Mouse (Mus musculus): ENCODE data around the gene Sox11. TPM values are rescaled to one million over a fixed set of nuclear protein-coding genes. Genes with fewer than 3 reads are reported as not detected.

The Sox11 gene
- polyA plus RNA-seq, 1 experiment from 2014 or later, result 35.4 TPM

DNA sequence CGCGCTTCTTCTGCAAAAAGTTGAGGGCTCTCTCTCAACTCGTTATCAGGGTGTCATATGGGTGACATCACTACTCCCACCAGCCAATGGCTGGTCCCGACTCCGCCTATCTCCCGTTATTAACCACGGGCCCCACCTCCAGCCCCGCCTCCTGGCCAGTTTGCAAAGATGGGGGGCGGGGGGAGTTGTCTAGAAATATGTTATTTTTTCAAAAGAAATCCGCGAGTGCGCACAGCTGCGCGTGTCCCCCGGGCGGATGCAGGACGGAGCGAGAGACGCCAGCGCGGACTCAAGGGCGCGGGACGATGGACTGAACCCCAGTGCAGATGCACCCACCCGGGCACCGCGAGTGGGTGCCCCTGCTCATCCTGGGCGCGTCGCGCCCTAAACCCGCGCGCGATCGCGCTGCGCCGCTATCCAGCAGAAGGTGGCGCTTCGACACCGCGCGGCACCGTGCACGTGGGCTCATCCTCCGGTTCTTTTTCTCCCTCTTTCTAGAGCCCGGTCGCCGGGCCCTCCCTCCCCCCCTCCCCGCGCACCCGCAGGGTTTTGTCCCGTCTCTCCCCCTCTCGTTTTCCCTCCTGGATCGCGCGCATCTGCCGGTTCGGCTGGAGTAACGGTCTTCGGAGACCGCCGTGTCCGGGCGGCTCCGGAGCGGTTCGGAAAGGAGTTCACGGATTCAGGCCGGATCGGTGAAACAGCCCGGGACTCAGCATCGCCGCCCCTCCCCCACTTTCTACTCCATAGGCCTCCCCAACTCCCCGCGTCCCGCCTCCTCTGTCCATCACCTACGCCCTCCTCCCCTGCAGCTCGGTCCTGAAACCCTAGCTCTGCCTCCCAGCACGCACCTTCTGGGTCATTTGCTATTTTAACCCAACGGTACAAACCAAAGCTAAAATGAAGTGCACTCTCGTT lies 574 bp upstream of the Sox11 start:
- H3K4me1 ChIP-seq (replicated peaks; ENCODE audit: insufficient read depth, low read length), result no peaks in the 10 kb centered on the region; the same call in 1 of the 2 replicates
- peak overlapping the region; percentile 82 for H3K27ac ChIP-seq
- WGBS, result under 1% methylated on average over 74 of the region's 83 CpGs
- H3K4me2 ChIP-seq (ENCODE audit: low read length), result peak overlapping the region; percentile 96
- ATAC-seq (replicated peaks; ENCODE audit: low FRiP score, low read depth) (peak; percentile 88), DNase-seq (ENCODE audit: low spot score) (peak; percentile 99)
- H3K36me3 ChIP-seq (ENCODE audit: insufficient read depth, low read length), result no peaks in the 10 kb centered on the region
- no peaks in the 10 kb centered on the region for H3K27me3 ChIP-seq (ENCODE audit: insufficient read depth, low read length)
- peak; percentile 65 for TF ChIP-seq CTCF (IDR thresholded peaks at IDR 0.05; ENCODE audit: low read depth)
- H3K4me3 ChIP-seq (replicated peaks; ENCODE audit: low read depth, low read length), result peak overlapping the region; percentile 72
- H3K9me3 ChIP-seq (replicated peaks; ENCODE audit: low read length), result no peaks in the 10 kb centered on the region
- peak overlapping the region; percentile 61 for H3K9ac ChIP-seq (ENCODE audit: low read depth, low read length)

DNA sequence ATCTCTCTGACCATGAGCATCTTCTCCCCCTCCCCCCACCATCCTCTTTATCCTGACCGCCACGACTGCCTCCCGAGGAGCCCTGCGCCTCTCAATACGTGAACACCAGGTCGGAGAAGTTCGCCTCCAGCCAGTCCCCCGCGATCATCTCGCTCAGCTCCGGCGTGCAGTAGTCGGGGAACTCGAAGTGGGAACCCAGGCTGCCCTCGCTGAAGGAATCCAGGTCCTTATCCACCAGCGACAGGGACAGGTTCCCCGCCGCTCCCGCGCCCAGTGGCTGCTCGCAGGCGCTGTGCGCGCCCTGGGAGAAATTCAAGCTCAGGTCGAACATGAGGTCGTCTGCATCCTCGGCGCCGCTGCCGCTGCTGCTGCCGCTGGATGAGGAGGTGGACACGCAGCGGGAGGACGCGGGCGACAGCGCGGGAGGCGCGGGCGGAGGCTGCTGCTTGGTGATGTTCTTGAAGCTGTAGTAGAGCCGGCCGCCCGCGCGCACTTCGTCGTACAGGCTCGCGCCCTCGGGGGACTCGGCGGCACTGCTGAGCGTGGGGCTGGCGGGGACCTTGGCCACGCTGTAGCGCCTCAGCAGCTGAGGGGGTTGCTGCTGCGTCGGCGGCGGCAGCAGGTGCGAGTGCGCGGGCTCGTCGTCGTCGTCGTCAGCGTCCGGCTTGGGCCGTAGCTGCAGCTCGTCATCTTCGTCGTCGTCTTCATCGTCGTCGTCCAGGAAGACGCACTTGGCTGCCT lies 1.1 kb downstream of the Sox11 start:
- WGBS, result under 1% methylated on average over 75 of the region's 80 CpGs
- H3K27ac ChIP-seq, result peak overlapping the region; percentile 82
- no peak for ATAC-seq (replicated peaks; ENCODE audit: low FRiP score, low read depth)

DNA sequence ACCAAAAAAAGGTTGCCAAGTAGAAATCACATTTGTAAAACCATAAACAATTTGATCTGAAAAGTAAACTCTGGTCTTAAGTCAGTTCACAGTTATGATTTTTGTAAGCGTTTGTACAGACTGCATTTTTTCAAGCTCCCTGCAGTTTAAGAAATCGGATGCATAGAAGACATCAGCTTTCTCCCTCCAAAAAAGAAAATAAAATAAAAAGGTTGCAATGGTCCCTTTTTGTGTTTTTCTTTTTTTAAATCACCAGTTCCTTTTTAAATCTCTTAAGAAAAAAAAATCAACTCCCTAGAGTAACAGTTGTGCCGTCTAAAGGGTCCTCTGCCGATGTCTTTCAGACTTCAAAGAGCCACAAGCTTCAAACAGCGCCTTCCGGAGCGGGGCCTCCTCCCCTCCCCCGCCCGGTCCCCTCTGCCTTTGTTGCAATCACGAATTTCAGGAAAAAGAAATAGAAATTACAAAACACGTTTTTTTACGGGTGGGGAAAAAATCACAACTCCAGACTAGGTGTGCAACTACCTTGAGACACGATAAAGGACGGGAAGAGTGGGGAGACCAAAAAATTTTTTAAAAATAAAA lies 1.8 kb downstream of the Sox11 start:
- DNase-seq (ENCODE audit: low spot score), result peak; percentile 40
- no peak for ATAC-seq (replicated peaks; ENCODE audit: low FRiP score, low read depth)

More for the DNA sequence above, 1.1 kb downstream of the Sox11 start:
- H3K4me3 ChIP-seq (replicated peaks; ENCODE audit: low read depth, low read length), result peak overlapping the region; percentile 72
- DNase-seq (ENCODE audit: low spot score), result peak; percentile 64
- no peaks in the 10 kb centered on the region for H3K9me3 ChIP-seq (replicated peaks; ENCODE audit: low read length)
- H3K4me2 ChIP-seq (ENCODE audit: low read length), result peak overlapping the region; percentile 96
- H3K27me3 ChIP-seq (ENCODE audit: insufficient read depth, low read length), result no peaks in the 10 kb centered on the region
- H3K36me3 ChIP-seq (ENCODE audit: insufficient read depth, low read length), result no peaks in the 10 kb centered on the region
- no peaks in the 10 kb centered on the region; the same call in 1 of the 2 replicates for H3K4me1 ChIP-seq (replicated peaks; ENCODE audit: insufficient read depth, low read length)
- no peak for TF ChIP-seq CTCF (IDR thresholded peaks at IDR 0.05; ENCODE audit: low read depth)
- peak overlapping the region; percentile 61 for H3K9ac ChIP-seq (ENCODE audit: low read depth, low read length)

DNA sequence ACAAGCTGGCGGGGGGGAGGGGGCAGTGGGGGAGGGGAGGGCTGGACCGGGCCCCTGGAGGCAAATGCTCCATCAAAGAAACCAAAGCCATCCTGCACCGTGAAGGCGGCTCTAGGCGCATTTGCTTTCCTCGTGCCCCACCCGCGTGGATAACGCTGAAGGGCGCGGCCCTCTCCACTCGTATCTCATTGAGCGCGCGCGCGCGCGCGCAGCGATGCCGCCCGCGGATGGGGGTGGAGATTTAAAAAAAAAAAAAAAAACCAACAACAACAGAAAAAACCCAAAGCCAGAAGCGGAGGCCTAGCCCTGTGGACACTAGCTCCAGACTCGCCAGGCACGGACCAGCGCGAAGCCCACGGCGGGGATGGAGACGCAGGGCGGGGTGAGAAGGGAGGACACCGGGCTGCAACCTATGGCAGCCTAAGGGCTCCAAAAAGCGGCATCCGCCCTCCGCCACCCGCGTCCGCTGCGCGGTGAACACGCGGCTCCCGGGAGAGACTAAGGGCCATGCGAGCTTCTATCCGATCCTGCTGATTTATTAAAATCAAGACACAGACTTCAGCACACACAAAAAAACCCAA lies 3.1 kb downstream of the Sox11 start:
- under 1% methylated on average over 47 of the region's 47 CpGs for WGBS

More for the DNA sequence above, 1.8 kb downstream of the Sox11 start:
- Histone ChIP-seq H3K27me3 (ENCODE audit: insufficient read depth, low read length) (no peaks in the 10 kb centered on the region), H3K36me3 (ENCODE audit: insufficient read depth, low read length) (no peaks in the 10 kb centered on the region), H3K27ac (no peak overlapping the region), H3K4me1 (replicated peaks; ENCODE audit: insufficient read depth, low read length) (no peaks in the 10 kb centered on the region; the same call in 1 of the 2 replicates), H3K4me3 (replicated peaks; ENCODE audit: low read depth, low read length) (peak overlapping the region; percentile 72), H3K9ac (ENCODE audit: low read depth, low read length) (no peak overlapping the region; the same call in 1 of the 2 replicates), H3K9me3 (replicated peaks; ENCODE audit: low read length) (no peaks in the 10 kb centered on the region), H3K4me2 (ENCODE audit: low read length) (peak overlapping the region; percentile 96)
- TF ChIP-seq CTCF (IDR thresholded peaks at IDR 0.05; ENCODE audit: low read depth), result no peak
- WGBS, result 1% methylated on average over 14 of the region's 14 CpGs

DNA sequence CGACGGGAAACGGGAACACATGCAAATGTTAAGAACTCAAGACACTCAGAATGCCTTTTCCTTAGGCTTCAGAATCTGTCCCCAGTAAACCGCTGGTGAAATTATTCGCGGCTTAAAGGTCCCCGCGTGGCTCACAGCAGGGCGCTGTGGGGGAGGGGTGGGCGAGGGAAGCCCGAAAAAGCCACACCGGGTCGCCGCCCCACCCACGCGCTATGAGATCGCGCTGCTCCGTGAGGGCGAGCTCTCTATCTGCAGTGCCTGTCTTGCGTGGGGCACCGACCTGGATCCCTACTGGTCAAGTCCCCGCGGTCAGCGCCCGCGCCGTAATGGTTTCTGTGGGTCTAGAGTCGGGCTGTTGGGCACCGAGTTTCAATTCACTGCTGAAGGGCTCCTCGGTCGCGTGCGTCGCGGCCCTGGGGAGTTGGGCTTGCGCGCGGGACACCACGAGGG lies 3.6 kb downstream of the Sox11 start:
- H3K9me3 ChIP-seq (replicated peaks; ENCODE audit: low read length), result no peaks in the 10 kb centered on the region
- no peaks in the 10 kb centered on the region for H3K36me3 ChIP-seq (ENCODE audit: insufficient read depth, low read length)
- DNase-seq (ENCODE audit: low spot score) (peak; percentile 51), ATAC-seq (replicated peaks; ENCODE audit: low FRiP score, low read depth) (no peak)
- peak overlapping the region; percentile 94 for H3K4me2 ChIP-seq (ENCODE audit: low read length)
- H3K4me1 ChIP-seq (replicated peaks; ENCODE audit: insufficient read depth, low read length), result no peaks in the 10 kb centered on the region; the same call in 1 of the 2 replicates
- H3K9ac ChIP-seq (ENCODE audit: low read depth, low read length), result peak overlapping the region; percentile 79
- TF ChIP-seq CTCF (IDR thresholded peaks at IDR 0.05; ENCODE audit: low read depth), result no peak
- no peaks in the 10 kb centered on the region for H3K27me3 ChIP-seq (ENCODE audit: insufficient read depth, low read length)
- H3K4me3 ChIP-seq (replicated peaks; ENCODE audit: low read depth, low read length), result peak overlapping the region; percentile 77
- WGBS, result 2% methylated on average over 40 of the region's 40 CpGs
- peak overlapping the region; percentile 84 for H3K27ac ChIP-seq

More for the DNA sequence above, 3.1 kb downstream of the Sox11 start:
- Histone ChIP-seq H3K9ac (ENCODE audit: low read depth, low read length) (peak overlapping the region; percentile 79), H3K27ac (peak overlapping the region; percentile 84), H3K27me3 (ENCODE audit: insufficient read depth, low read length) (no peaks in the 10 kb centered on the region), H3K4me1 (replicated peaks; ENCODE audit: insufficient read depth, low read length) (no peaks in the 10 kb centered on the region; the same call in 1 of the 2 replicates), H3K4me2 (ENCODE audit: low read length) (peak overlapping the region; percentile 94), H3K9me3 (replicated peaks; ENCODE audit: low read length) (no peaks in the 10 kb centered on the region), H3K36me3 (ENCODE audit: insufficient read depth, low read length) (no peaks in the 10 kb centered on the region), H3K4me3 (replicated peaks; ENCODE audit: low read depth, low read length) (peak overlapping the region; percentile 77)
- peak; percentile 62 for DNase-seq (ENCODE audit: low spot score)
- no peak for ATAC-seq (replicated peaks; ENCODE audit: low FRiP score, low read depth)
- TF ChIP-seq CTCF (IDR thresholded peaks at IDR 0.05; ENCODE audit: low read depth), result no peak

Data from kidney, postnatal 0 days (tissue).